Mouse (Mus musculus) megakaryocyte, embryonic 14.5 days (primary cell): Measurements from ENCODE around the gene Ddb1.

Experiments
- FLI1 ChIP-seq: IDR thresholded peaks from 2 replicates; pipeline ENCODE4 v1.6.1; 2012; ENCODE audit warnings: low read length, inconsistent platforms, mixed read lengths
- GATA1 ChIP-seq: IDR thresholded peaks from 3 replicates; pipeline ENCODE4 v1.6.1; 2012; ENCODE audit warnings: mixed read lengths, low read length, inconsistent platforms, borderline replicate concordance

GRCm38 (mm10) chr19:10673275-10673674 is 68.1 kb downstream of the Ddb1 start:
- TF ChIP-seq GATA1: no peak
- TF ChIP-seq FLI1: no peak
